Mouse (Mus musculus) olfactory bulb, adult 2 months (tissue): ENCODE results near the gene Klhl12. TPM values are rescaled to one million over a fixed set of nuclear protein-coding genes. Genes with fewer than 3 reads are reported as not detected.
"Not testable (repeated sequence)": the region's sequence is repeated elsewhere in the genome, so short reads cannot be mapped to it uniquely, and the experiment has no call there.

Experiments used
- H3K27ac ChIP-seq: fragments of 200-500 bp; 2 replicates; pipeline ENCODE4 v1.5.1; 2012; ENCODE audit warnings: low read depth, low read length; ENCODE audit not compliant: insufficient read depth
- H3K4me1 ChIP-seq: fragments of 200-500 bp; 2 replicates; pipeline ENCODE4 v1.6.1; 2012; ENCODE audit warnings: low read length; ENCODE audit not compliant: control insufficient read depth, insufficient read depth
- H3K4me3 ChIP-seq: fragments of 200-500 bp; 2 replicates; pipeline ENCODE4 v1.5.1; 2012; ENCODE audit warnings: mild to moderate bottlenecking, low read depth, low read length, moderate library complexity; ENCODE audit not compliant: insufficient read depth
- CTCF ChIP-seq: fragments of 200-500 bp; IDR thresholded peaks from 2 replicates; pipeline ENCODE4 v1.5.1; 2012; ENCODE audit warnings: low read depth, mild to moderate bottlenecking, low read length, moderate library complexity; ENCODE audit not compliant: insufficient read depth
- POLR2A ChIP-seq: fragments of 200-500 bp; IDR thresholded peaks from 2 replicates; pipeline ENCODE4 v1.6.1; 2012; ENCODE audit warnings: mild to moderate bottlenecking, low read depth, low read length, moderate library complexity; ENCODE audit not compliant: insufficient read depth
- WGBS: fragments of 180-500 bp; shearing (Covaris S2); methylation state at CpG from one replicate; pipeline ENCODE4 v1.1.7; 2018; 5-methylcytosine and 5-hydroxymethylcytosine counted together
- polyA plus RNA-seq: library from polyadenylated mRNA; stranded (reverse); fragments of >200 nt; gene quantifications from 2 replicates; pipeline ENCODE4 v1.2.4, GENCODE M21; 2012; ENCODE audit warnings: low replicate concordance; ENCODE audit not compliant: missing spikeins, insufficient read depth, insufficient read length

The Klhl12 gene
- polyA plus RNA-seq, 1 experiment: not detected

DNA sequence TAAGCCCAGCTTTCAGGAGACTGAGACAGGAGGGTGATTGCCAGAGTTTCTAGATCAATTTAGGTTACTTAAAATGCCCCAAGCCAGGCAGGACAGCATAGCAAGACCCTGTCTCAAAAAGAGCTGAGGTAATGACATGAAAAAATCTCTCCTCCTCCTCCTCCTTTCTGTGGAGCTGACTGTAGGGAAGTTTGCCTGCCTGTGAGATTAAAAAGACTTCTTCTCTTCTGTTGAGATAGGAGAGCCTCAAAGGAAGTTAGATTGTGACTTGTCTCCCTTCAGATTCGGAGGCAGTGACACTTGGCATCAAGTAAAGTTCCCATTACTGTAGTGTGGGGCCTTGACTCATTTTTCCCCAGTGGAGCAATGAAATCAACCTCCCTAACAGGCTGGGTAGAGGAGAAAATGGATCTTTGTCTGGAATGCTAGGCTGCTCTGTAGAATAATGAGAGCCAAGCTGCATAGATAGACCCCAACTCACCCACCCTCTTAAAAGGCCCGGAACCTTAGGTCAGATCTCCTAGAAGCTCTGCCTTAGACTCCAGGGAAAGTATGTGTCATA is 36.8 kb upstream of the Klhl12 start:
- Histone ChIP-seq H3K27ac (no peak overlapping the region), H3K4me1 (peaks cover 4% of the 10 kb centered on the region), H3K4me3 (no peak overlapping the region)
- 35% methylated on average over 2 of the region's 2 CpGs for WGBS
- TF ChIP-seq CTCF (no peak), POLR2A (no peak)

DNA sequence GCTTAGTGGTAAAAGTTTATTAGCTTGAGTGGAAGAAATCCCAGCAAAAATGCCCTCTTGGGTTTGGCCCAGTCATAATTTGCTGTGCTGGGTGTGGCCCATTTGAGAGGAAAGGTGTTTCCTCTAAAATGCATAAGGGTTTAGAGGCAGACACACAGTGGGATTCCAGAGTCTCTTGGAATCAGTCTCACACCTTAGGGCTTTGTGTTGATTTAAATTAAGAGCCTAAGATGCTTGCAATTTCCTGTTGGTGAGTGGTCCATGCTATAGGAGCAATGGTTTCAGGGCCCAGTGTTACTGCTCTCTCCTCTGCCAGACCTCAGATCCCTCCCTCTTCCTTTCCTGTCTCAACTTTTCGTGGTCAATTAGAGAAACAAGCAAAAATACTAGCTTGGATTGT is 36.2 kb upstream of the Klhl12 start:
- TF ChIP-seq POLR2A (no peak), CTCF (no peak)
- H3K4me3 ChIP-seq: no peak overlapping the region
- H3K27ac ChIP-seq: no peak overlapping the region
- H3K4me1 ChIP-seq: peaks cover 4% of the 10 kb centered on the region
- 43% methylated on average over 1 of the region's 1 CpGs for WGBS

DNA sequence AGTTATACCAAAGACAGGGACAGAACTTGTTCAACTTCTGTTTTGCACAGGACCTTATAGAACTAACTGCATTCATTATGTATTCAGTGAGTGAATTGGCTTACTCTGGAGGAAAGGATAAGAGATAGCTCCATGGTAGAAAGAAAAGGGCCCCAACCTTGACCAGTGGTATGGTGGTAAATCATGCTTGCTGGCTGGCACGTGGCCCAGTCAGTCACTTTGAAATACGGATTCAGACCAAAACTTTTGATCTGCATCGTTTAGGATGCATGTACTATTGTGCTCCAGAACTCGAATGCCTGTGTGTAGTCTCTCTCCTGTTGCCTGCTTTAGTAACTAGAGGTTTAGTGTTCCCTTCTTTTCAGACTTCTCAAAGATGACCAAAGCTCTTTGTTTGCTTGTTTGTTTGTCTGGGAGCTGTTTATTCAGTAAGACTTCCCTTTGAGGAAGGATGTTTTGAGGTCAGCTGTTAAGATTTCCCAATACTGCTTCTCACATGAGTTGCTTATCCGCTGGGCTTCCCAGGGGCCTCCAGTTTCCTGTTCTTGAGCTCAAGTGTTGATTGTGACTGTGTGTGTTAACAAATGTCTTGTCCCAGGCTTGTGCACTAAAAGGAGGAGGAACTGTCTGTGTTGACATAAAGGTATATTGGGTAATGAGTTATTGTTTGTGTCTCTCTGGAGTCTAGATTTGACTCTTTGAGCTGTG is 35.4 kb upstream of the Klhl12 start:
- no peak for TF ChIP-seq POLR2A
- TF ChIP-seq CTCF: no peak
- no peak overlapping the region for H3K4me3 ChIP-seq
- peaks cover 4% of the 10 kb centered on the region for H3K4me1 ChIP-seq
- H3K27ac ChIP-seq: no peak overlapping the region
- WGBS: 18% methylated on average over 5 of the region's 5 CpGs

DNA sequence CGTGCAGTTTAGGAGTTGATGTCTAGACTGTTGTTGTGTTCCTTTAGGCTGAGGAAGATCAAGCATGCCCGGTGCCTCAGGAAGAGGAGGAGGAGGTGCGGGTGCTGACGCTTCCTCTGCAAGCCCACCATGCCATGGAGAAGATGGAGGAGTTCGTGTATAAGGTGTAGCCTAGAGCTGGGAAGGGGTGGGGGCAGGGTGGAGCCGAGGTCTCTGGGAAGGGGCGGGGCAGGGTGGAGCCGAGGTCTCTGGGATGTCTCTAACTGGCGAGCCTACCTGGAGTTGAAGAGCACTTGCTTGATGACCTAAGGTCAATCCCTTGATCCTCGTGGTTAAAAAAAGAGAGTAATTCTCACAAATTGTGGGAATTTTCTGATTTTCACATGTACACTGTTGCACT is 31.4 kb upstream of the Klhl12 start:
- H3K4me1 ChIP-seq: no peaks in the 10 kb centered on the region
- no peak for TF ChIP-seq CTCF
- TF ChIP-seq POLR2A: no peak
- H3K27ac ChIP-seq: no peak overlapping the region
- WGBS: 79% methylated on average over 10 of the region's 10 CpGs
- no peak overlapping the region for H3K4me3 ChIP-seq

DNA sequence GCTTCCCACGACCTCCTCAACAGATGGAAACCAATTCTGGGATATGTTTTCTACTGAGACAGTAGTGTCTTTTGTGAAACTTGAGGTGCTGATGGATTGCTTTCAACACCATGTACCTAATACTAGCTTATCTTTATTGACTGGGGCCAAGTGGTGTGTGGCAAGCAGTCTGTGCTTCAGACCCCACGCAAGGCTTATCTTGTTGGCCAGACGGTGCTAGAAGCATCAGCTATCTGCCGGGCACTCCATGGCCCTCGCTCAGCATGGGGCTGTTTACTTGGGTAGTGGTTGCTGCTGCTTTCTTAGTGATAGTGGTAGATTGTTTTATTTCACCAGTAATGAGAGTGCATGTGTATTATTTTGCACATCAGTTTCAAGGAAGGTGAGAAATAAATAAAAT is 29.0 kb upstream of the Klhl12 start:
- Histone ChIP-seq H3K27ac (no peak overlapping the region), H3K4me1 (no peaks in the 10 kb centered on the region), H3K4me3 (no peak overlapping the region)
- WGBS: 88% methylated on average over 5 of the region's 5 CpGs
- TF ChIP-seq POLR2A: no peak
- no peak for TF ChIP-seq CTCF

DNA sequence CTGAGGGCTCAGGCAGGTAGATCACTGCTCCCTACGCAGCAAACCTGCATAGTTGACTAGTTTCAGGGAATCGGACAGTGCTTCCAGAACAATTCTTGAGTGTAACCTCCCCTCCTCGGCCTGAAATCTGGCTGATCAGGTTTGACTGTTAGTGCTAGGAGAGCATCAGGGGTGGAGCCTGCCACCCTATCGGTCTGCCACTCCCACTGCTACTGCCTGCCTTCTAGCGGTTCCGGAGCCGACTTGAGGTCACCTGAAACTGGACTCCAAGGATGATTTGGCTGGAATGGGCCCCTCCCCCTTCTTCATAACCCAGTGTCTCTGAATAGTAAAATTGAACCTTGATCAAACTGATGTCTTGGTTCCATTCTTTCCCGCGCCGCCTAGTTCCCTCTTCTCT is 22.3 kb upstream of the Klhl12 start:
- Histone ChIP-seq H3K4me1 (no peaks in the 10 kb centered on the region), H3K4me3 (no peak overlapping the region), H3K27ac (no peak overlapping the region)
- 89% methylated on average over 10 of the region's 10 CpGs for WGBS
- TF ChIP-seq CTCF (no peak), POLR2A (no peak)

DNA sequence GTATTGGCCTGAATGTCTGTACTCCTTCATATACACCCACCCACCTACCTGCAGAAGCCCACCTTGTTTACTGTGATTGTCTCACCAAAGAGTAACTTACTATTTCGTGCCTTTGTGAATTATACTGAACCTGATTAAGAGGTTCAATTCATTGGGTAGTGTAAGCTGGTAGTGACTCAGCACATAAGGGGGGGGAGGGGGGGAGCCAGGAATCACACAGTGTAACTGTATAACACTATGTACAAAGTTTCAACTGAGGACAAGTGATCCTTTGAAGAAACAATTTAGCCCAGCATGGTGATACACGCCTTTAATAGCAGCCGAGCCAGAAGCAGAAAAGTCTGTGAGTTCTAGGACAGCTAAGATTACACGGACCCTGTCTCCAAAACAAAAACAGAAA is 21.9 kb upstream of the Klhl12 start:
- no peak overlapping the region for H3K27ac ChIP-seq
- WGBS: 78% methylated on average over 4 of the region's 4 CpGs
- TF ChIP-seq CTCF: no peak
- no peak for TF ChIP-seq POLR2A
- no peaks in the 10 kb centered on the region for H3K4me1 ChIP-seq
- no peak overlapping the region for H3K4me3 ChIP-seq

DNA sequence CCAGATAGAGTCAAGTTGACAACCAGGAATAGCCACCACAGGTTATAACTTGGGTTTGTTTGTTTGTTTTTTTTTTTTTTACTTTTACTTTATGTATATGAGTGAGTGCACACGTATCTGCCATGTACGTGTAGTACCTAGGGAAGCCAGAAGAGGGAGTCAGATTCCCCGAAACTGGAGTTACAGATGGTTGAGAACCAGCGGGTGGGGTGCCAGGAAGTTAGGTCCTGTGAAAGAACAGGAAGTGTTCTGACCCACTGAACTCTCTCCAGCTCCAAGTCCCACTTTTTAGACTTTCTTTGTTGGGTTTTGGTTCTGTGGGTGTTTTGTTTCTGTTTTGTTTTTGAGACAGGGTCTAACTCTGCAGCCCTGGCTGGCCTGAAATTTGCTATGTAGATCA is 19.9 kb upstream of the Klhl12 start:
- Histone ChIP-seq H3K4me3 (no peak overlapping the region), H3K4me1 (no peaks in the 10 kb centered on the region), H3K27ac (no peak overlapping the region)
- no peak for TF ChIP-seq POLR2A
- 31% methylated on average over 4 of the region's 4 CpGs for WGBS

DNA sequence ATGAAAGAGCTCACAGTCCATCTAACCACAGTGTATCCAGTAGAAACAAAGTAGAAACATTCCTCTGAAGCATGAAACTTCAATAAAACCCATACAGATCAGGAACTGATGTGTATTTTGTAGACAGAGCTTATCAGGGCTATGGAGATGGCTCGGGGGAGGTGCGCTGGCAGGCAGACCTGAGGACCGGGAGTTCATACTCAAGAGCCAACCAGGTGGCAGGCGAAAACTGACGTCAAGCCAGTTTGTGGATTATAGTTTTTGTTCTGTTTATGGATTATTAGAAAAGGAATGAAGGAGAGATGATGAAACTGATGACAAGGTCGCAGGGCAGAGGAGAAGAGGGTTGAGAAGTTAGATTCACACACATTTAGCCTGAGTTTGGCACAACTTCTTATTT is 14.9 kb upstream of the Klhl12 start:
- Histone ChIP-seq H3K4me1 (no peaks in the 10 kb centered on the region), H3K27ac (no peak overlapping the region), H3K4me3 (no peak overlapping the region)
- WGBS: 92% methylated on average over 6 of the region's 6 CpGs
- no peak for TF ChIP-seq CTCF
- TF ChIP-seq POLR2A: no peak

DNA sequence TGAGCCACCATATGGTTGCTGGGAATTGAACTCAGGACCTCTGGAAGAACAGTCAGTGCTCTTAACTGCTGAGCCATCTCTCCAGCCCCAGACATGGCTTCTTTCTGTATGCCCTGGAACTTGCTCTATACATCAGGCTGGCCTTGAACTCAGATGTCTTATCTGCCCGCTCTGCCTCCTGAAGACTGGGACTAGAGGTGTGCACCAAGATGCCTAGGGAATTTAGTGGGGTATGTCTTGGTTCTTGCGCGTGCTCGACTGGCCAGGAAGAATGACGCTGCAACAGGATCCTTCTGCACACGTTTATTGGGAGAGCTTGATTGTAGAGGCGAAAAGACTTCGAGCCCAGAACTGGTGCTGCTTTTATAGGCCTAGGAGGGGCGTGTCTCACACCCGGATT is 13.6 kb upstream of the Klhl12 start:
- H3K27ac ChIP-seq, H3K4me3 ChIP-seq, H3K4me1 ChIP-seq: not testable (repeated sequence)
- WGBS: 92% methylated on average over 8 of the region's 10 CpGs
